Mouse (Mus musculus) layer of hippocampus, adult 11-12 months (tissue): ENCODE data around the gene Hipk4.
"Not testable (repeated sequence)": the region's sequence is repeated elsewhere in the genome, so short reads cannot be mapped to it uniquely, and the experiment has no call there.

Experiments
- DNase-seq: peaks from one replicate; pipeline ENCODE4 v3.0.0; 2022; ENCODE audit warnings: low spot score

Gene Hipk4

DNA sequence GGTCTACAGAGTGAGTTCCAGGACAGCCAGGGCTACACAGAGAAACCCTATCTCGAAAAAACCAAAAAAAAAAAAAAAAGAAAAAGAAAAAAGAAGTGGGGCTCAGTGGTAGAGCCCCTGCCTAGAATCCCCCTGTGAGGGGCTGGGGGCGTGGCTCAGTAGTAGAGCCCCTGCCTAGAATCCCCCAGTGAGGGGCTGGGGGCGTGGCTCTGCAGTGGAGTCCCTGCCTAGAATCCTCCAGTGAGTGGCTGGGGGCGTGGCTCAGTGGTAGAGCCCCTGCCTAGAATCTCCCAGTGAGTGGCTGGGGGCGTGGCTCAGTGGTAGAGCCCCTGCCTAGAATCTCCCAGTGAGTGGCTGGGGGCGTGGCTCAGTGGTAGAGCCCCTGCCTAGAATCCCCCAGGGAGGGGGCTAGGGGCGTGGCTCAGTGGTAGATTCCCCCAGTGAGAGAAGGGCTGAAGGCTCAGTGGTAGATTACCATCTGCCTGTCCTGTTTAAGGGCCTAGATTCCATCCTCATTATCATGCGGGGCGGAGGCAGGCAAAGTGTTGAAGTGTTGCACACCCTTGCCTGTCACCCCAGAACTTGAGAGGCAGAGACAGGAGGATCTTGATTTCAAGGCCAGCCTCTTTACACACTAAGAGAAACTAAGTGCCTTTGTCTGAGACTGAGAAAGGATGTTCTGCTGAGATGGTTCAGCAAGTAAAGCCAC is 28.3 kb upstream of the Hipk4 start:
- not testable (repeated sequence) for DNase-seq

DNA sequence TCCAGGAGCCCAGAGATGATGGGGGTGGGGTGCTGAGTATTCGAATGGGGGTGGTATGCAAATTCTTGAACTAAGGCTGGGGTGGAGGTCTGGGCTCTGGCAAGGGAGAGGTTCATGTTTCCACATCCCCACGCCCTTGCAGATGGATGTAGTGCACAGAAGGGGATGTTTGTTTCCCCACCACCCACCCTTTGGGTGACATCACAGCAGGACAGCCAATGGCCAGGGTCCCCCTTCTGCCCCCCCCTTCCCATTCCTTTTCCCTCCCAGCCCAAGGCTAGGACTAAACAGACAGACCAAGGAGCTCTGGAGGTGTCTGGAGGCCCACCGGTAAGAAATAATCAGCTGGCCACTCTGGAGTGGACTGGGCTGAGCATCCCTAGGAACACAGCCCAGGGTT is 24.0 kb upstream of the Hipk4 start, which contains the start of gene Prx:
Gene Prx, plus strand, starts transcription at position 289 of the 400 bp plus-strand sequence.
- no peak for DNase-seq

DNA sequence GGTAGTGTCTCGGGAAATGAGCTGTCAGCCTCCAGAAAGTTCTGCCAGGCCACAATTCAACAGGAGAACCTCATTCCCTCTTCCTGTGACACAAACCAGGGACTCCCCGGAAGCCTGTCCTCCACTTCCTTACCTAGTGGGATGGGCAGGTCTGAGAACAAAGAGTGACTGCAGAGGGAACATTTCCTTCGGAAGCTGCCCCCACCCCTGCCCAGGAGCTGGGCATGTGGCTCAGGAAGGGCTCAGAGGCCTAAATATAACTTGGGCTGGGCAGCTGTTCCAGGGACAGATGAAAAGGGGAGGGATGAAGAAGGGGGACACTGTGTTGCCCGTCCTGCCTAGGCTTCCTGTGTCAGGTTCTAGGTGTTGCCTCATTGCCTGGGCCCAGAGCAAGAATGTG is 21.4 kb upstream of the Hipk4 start:
- DNase-seq: no peak

DNA sequence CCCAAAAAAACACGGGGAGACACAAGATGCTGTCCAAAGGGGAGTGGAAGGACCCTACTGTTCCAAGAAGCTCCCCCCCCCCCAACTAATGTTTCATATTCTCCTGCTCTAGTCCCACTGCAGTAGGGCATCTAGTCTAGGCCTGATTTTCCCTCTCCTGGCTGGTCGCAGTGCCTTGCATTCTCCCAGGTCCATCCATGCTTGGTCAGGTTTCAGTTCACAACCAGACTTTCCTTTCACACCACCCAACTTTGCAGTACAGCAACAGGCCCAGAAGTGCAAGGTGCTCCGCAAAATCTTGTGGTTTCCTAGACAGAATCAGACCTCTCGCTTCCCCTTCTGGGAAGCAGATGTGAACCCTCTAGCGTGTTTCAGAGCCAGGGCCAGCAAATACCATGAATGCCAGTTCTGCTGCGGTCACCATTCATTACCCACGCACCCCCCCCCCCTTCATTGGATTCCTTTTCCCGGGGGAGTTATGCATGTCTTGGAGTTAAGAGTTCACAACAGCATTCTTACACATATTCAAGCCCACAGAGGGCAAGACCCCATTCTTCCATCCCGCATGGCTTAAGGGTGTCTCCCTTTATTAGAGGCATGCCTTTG is 16.2 kb upstream of the Hipk4 start:
- DNase-seq: no peak

DNA sequence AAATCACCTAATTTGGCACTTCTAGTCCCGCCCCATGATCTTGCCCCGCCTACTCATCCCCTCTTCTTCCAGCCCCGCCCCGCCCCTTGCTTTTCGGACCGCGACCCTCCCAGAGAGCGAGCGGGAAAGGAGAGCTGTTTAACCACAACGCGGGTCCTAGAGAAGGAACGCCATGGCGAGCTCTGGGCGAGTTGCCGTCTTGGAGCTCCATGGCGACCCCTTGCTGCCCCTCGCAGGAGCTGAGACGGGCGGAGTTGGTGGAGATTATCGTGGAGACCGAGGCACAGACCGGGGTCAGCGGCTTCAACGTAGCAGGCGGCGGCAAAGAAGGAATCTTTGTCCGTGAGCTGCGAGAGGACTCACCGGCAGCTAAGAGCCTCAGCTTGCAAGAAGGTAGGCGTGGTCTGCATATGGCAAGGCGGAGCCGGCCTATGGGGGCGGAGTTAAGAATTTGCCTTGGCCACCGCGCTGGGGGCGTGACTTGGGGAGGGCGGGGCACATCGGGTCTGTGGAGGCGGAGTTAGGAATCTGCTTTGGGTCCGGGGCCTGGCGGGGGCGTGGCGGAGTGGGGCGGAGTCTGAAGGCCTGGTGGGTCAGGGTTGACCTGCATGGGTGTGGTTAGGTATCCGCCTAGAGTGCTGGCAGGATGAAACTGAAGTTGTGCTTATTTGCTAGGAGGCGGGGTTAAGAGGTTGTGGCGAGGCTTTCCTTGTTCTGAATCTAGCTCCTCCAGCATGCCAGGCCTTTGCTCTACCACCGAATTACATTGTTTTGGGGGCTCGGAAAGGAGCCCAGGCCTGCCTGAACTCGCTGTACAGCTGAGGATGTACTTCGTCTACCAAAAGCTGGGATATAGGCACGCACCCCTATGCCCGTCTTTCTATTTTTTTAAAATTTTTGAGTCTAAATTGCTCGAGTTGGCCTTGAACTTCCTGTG is 15.1 kb upstream of the Hipk4 start:
- peak; percentile 93 for DNase-seq

DNA sequence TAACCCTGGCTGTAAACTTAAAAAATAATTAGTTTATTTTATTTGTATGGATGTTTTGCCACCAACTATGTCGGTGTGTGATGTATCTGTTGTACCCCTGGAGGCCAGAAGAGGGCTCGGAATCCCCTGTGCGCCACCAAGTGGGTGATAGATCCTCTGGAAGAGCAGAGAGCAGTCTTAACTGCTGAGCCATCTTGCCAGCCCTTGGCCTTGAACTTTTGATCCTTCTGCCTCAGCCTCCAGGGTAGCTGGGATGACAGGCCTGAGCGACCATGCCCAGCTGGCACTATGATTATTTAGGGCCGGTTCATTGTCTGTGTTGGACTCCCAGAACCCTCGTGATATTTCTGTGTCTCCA is 14.4 kb upstream of the Hipk4 start:
- peak; percentile 60 for DNase-seq

DNA sequence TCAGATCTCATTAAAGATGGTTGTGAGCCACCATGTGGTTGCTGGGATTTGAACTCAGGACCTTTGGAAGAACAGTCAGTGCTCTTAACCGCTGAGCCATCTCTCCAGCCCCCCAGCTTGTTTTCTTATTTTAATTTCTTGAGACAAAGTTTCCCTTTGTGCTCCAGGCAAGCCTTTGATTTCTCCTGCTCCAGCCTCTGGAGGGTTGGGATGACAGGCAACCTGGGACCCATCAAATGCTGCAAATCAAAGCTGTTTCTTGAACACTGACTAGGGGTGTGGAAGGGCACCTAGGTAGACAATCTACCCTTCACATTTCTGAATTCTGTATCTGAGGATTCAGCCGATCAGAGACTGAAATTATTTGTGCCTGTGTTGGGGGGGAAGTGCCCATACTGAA is 12.3 kb upstream of the Hipk4 start:
- DNase-seq: no peak

DNA sequence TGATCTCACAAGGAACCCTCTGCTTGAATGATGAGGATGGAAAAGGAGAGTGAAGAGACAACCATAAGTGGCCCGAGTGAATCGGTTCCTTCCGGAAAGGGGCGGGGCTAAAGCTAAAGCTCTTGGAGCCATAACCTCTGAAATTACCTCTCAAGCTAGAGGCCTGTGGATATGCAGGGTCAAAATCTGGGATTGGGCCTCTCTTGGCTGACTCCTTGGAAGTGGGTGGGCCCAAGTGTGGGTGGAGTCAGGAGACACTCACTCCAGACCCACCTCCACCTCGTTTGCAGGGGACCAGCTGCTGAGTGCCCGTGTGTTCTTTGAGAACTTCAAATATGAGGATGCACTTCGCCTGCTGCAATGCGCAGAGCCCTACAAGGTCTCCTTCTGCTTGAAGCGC is 8.1 kb upstream of the Hipk4 start:
- no peak for DNase-seq

DNA sequence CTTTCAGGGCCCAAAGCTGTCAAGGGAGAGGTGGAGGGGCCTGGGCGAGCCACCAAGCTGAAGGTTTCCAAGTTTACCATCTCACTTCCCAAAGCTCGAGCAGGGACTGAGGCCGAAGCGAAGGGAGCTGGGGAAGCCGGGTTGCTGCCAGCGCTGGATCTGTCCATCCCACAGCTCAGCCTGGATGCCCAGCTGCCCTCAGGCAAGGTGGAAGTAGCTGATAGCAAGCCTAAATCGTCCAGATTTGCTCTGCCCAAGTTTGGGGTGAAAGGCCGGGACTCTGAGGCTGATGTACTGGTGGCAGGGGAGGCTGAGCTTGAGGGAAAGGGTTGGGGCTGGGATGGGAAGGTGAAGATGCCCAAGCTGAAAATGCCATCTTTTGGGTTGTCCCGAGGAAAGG is 4.8 kb upstream of the Hipk4 start:
- DNase-seq: no peak

DNA sequence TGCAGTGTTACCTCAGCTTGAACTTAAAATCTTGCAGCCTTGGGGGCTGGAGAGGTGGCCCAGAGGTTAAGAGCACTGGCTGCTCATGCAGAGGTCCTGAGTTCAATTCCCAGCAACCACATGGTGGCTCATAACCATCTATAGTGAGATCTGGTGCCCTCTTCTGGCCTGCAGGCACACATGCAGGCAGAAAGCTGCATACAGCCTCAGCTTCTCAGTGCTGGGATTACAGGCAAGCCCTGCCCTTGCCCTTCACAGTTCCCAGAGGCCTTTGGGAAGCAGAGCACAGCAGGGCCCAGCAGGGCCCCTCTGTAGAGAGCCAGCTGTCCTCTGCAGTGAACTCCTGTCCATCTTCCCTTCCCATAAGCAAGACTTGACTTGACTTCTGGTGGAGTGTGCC is 3.0 kb upstream of the Hipk4 start:
- DNase-seq: no peak

DNA sequence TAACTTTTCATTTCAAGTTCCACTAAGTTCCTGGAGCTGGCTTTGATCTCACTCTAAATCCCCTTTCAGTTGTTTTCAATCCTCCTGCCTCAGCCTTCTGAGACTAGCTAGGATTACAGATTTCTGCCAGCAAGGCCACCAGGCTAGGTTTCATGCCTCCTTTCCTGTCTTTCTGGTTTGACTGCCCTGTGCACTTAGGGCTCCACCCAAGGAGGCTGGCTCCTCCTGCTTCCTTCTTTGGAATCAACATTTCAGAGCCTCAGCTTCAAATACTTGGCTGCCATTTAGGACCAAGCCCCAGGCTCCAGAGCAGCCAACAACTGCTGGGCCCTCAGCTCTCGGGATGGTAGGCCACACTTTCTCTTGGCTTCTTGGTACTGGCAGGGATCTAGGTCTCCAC is 2.5 kb upstream of the Hipk4 start:
- DNase-seq: no peak

DNA sequence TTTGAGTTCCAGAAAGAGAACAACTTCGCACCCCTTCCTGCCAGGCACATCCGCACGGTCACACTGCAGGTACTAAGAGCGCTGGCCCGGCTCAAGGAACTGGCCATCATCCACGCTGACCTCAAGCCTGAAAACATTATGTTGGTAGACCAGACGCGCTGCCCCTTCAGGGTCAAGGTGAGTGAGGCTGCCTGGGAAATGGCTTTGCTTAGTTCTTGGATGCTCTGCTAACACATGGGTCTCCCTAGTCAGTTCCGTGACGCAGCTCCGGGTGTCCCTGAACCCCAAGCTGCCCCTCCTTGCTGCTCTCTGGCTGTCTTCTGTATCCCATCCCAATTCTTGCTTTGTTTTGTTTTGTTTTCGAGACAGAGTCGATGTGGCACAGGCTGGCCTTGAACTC is 738 bp downstream of the Hipk4 start:
- no peak for DNase-seq

DNA sequence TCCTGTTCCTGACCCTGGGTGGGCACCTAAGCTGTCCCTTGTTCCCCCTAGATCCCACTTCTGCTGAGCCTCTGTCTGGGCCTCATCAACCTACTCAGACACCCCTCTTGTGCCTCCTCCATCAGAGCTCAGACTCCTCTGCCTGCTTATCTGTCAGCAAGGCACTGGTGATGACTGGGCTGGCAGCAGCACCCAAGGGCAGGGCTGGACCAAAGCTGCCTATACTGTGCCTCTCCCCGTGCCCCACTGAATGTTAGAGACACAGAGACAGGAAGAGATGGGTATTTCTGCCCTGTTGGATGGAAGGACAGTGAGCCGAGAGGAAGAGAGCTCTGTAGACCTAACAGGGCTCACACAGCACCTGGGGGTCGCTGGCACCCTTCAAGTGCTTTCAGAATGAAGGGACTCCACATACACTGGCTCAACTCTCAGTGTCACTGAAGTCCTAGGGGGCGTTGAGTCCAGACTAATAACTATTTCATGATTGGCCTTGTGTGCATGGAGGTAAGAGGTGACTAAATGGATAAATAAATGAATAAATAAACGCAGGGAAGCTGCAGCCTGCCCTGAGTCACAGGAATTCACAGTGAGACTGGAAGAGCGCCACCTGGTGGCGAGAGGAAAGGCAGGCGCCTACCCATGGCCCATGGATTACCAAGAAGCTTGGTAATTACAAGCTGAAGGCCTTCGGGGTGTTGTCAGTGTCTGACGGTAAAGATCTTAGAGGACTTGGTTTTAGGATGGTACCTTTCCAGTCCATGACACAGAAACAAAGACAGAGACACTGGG is 3.2 kb downstream of the Hipk4 start:
- peak; percentile 82 for DNase-seq

DNA sequence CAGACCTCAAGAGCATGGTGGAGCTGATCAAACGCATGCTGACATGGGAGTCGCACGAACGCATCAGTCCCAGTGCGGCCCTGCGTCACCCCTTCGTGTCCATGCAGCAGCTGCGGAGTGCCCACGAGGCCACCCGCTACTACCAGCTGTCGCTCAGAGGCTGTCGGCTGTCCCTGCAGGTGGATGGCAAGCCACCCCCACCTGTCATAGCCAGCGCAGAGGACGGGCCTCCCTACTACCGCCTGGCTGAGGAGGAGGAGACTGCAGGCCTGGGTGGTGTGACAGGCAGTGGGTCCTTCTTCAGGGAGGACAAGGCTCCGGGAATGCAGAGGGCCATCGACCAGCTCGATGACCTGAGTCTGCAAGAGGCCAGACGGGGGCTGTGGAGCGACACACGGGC is 6.0 kb downstream of the Hipk4 start:
- DNase-seq: no peak

DNA sequence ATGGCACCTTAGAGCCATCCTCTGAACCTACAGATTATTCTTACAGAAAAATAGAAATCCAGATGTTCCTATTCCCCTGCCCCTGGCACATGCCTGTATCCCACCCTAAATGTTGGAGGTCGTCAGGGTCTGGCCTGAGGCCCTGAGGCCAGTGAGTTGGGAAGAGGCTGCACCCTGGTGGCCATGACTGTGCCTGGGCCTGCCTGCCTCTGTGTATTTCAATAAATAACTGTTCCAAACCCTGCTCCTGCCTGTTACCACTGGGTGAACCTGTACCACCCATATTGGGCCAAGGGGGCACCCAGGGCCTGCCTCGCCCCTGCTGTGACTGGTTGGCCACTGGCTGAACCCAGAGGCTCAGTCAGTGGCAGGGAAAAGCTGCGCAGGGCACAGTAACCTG is 7.9 kb downstream of the Hipk4 start:
- no peak for DNase-seq

DNA sequence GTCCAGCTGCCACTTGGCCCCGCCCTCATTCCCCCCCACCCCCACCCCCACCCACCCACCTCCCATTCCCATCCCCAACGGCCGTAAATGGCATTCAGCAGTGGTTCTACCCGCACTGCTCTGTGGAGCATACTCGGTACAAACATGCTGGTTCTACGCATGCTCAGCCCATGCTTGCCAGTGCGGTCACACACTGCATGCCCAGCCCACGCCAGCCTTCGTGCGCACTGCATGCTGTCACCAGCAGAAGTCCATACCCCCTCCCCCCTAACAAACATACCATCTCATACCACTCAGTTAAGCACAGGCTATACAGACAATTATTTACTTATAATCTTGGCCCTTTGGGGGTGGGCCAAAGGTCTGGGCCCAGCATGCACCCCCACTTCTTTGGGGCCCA is 8.6 kb downstream of the Hipk4 start:
- no peak for DNase-seq

DNA sequence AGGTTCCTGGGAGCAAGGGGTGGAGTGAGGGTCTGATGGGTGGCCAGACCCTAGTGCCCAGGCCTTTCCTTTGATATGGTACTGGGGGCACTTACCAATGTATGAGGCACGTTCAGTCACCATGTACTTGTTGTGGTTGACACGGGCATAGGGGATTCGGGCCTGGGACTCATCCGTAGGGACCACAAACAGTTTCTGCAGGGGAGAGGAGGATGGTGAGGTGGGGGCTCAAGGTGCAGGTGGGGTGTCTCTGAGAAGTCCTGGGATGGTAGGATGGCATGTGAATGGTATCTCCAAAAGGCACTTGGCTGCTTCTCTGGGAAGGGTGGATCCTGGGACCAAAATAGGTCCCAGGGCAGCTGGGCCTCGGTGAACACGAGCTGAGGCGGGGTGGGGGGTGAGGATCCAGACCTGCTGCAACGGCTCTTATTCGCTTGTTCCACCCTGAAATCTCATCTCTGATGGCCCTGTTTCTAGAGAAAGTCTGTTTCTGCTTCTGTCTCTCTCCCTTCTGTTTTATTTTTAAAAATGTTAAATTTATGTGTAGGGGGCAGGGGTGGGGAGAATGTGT is 9.5 kb downstream of the Hipk4 start:
- DNase-seq: no peak

DNA sequence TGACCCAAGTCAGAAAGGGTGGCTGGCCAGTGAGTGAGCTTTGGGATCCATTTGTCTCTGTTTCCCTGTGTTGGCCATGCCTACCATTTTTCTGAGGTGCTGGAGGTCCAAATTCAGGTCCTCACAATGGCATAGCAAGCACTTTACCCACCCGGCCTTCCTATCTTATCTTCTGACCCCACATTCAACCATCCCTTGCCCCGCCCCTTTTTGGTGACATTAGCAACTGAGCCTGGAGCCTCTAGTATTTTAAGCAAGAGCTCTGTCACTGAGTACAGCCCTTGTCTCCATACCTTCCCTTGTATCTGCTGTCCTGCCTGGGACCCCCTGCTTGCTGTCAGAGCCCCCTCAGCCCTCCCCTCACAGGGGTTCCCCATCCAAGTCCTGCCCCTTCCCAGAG is 12.3 kb downstream of the Hipk4 start:
- DNase-seq: no peak

DNA sequence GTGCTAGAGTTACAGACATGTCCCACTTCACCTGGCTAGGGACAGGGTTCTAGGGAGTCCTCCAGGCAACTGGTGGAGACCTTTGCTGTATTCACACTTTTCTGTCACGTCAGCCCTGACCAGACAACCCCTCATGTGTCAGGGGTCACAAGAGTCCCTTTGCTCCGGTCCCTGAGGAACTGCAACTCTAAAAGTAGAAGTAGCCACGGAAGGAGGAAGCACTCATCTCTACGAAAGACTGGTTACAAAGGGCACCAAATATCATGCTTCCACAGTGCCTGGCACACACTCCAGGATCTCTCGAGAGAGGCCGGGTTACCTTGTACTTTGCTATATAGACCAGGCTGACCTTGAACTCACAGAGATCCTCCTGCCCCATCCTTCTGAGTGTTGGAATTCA is 13.6 kb downstream of the Hipk4 start:
- DNase-seq: no peak

DNA sequence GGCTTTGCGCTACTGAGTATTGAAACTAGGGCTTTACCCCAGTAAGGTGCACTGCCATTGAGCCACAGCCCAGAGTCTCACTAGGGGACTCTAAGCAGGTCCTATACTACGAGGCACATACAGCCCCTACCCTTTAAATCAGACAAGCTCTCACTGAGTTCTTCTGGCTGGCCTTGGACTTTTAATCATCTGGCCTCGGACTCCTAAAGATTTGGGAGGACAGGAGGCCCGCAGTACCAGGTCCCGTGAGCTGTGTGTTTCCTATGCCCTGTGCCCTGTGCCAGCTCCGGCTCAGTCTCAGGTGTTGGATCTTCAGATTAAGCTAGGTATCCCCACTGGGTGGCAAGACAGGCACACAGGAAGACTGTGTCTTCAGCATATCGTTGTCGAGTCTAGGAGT is 14.9 kb downstream of the Hipk4 start:
- no peak for DNase-seq

DNA sequence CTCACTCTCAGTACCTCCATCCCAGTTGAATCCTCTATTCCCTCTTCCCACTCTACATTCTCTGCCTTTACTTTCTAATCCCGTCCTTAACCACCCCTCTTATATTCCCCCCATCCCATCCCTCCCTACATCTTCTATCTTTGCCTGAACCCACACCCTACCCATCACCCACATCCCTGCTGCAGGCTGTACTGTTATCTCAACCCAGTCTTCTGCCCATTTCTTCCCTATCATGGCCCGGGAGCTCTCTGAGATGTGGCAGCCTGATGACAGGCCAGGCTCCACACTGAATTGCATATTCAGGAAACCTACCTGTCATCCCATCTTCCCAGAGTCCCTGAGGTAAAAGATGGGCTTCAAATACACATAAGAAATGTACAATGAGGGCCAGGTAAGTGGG is 15.7 kb downstream of the Hipk4 start:
- no peak for DNase-seq

DNA sequence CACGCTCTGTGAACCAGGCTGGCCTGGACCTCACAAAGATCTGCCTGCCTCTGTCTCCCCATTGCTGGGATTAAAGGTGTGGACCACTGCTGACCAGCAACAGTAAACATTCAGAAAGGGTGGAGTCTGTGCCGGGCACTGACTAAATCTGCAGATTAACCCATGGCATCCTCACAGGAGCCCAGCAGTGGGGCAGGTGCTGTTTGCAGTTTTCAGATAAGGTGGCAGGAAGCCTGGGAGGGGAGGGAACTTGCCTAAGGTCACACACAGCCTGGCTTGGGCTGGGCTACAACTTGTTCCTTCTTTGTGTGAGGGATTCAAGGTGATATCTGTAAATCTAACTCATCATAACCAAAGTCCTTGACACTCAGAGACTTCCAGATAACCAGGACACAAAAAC is 17.5 kb downstream of the Hipk4 start:
- DNase-seq: no peak
